Mouse (Mus musculus): Measurements from ENCODE around the gene Arl2bp. TPM values are rescaled to one million over a fixed set of nuclear protein-coding genes. Genes with fewer than 3 reads are reported as not detected.

Arl2bp gene
- 29.8 TPM for polyA plus RNA-seq (2017; shearing (Covaris generic))

DNA sequence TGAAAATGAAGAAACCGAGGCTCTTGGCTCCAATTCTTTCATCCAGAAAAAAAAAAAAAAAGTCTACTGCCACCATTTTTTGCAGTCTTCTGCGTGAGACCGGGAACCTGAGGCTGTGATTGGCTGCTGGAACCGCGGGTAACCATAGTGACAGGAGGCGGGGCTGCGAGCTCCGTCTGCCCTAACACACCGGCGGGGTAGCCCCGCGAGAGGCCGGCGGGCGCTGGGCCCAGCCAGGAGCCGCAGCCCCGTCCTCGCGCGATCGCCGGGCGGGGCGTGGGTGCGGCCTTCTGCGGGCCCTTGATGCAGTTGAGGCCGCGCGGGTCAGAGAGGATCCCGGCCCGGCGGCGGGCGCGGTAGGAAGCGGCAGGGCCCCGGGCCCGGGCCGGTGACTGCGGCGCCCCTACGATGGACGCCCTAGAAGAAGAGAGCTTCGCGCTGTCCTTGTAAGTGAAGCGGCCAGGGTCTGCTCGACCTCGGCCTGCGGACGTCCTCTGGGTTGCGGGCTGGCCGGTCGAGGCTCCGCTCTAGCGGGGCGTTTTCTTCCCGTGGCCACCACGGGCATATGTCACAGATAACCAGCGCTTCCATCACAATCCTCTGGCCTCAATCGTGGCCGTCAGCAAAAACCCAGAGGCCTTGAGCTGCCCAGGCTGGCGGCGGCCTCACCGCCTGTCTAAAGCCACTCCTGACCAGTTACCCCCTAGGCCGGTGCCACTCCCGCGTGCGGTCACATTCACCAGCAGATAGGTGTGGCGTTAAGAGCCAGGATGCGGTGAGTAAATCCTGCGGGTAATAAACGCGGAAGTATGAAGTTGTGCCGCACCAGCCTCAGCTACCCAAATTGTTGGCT, at the start of gene Arl2bp:
Gene Arl2bp, plus strand, starts transcription at position 145 of the 853 bp plus-strand sequence.

GRCm38 (mm10) chr8:94695994-94696384, 29.6 kb downstream of the Arl2bp start, which contains the start of gene Pllp:
Gene Pllp, minus strand, starts transcription at chr8:94696278.

Other genes with a start within 250 kb of the Arl2bp start
- gene Nlrc5, start 232.2 kb upstream of the Arl2bp start, polyA plus RNA-seq (2017; shearing (Covaris generic)), result 335 TPM
- gene Cpne2, start 133.6 kb upstream of the Arl2bp start, polyA plus RNA-seq (2017; shearing (Covaris generic)), result 0.43 TPM
- 75.5 TPM for gene Rspry1, start 64.7 kb upstream of the Arl2bp start, polyA plus RNA-seq (2017; shearing (Covaris generic))
- gene Fam192a, start 64.6 kb upstream of the Arl2bp start, polyA plus RNA-seq (2017; shearing (Covaris generic)), result 95.3 TPM
- gene Pllp, start 29.7 kb downstream of the Arl2bp start, polyA plus RNA-seq (2017; shearing (Covaris generic)), result not detected
- gene Ccl22, start 79.0 kb downstream of the Arl2bp start, polyA plus RNA-seq (2017; shearing (Covaris generic)), result 0.26 TPM
- gene Cx3cl1, start 105.4 kb downstream of the Arl2bp start, polyA plus RNA-seq (2017; shearing (Covaris generic)), result not detected
- gene Ccl17, start 143.9 kb downstream of the Arl2bp start, polyA plus RNA-seq (2017; shearing (Covaris generic)), result not detected
- gene Coq9, start 171.7 kb downstream of the Arl2bp start, polyA plus RNA-seq (2017; shearing (Covaris generic)), result 70.9 TPM
- gene Ciapin1, start 171.8 kb downstream of the Arl2bp start, polyA plus RNA-seq (2017; shearing (Covaris generic)), result 88.6 TPM
- gene Polr2c, start 190.8 kb downstream of the Arl2bp start, polyA plus RNA-seq (2017; shearing (Covaris generic)), result 119 TPM
- 1.5 TPM for gene Dok4, start 209.7 kb downstream of the Arl2bp start, polyA plus RNA-seq (2017; shearing (Covaris generic))